Mouse (Mus musculus): ENCODE measurements around the gene Mfsd4a. TPM values are rescaled to one million over a fixed set of nuclear protein-coding genes. Genes with fewer than 3 reads are reported as not detected.

The Mfsd4a gene
- total and polyA plus RNA-seq, 2 experiments from 2014 or later = 3.2 to 8.1 TPM

DNA sequence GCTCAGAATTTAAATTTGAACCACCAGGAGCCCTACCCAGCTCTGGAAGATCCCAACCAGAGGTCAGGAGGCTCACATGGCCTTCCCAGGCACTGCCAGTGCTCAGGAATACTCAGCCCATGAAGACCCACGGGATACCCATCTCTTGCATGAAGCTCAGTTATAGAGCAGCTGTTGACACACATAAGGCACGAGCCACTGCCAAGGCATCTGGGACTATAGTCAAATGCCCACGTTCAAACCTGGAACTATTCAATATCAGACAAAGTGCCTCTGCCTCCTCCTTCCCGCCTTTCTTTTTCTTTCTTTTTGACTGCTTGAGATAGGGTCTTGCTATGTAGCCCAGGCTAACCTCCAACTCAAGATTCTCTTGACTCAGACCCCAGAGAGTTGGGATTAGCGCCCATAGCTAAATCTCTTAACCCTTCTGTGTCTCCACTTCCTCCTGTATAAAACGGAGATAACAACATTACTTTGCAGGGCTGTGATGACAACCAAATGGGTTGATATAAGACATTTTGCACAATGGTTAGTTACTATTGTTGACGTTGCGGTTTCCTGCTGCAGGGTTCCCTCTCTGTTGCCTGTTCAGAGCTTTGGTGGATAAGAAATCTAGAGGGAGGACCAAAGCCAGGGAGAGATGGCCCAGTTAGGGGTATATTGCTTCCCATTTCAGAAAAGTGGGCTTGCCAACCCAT is 2.2 kb downstream of the Mfsd4a start:
- no peak overlapping the region for H3K4me2 ChIP-seq (ENCODE audit: low read depth)
- WGBS = 73% methylated on average over 8 of the region's 8 CpGs
- no peak overlapping the region for H3K27ac ChIP-seq (ENCODE audit: low read depth, low read length)
- peaks cover 11% of the 10 kb centered on the region; the same call in 1 of the 2 replicates for H3K4me1 ChIP-seq (ENCODE audit: insufficient read depth)
- no peaks in the 10 kb centered on the region; the same call in 1 of the 2 replicates for H3K27me3 ChIP-seq (ENCODE audit: insufficient read depth, low read length)
- no peak for TF ChIP-seq CTCF (IDR thresholded peaks at IDR 0.05; ENCODE audit: low read depth)
- ATAC-seq (peak; percentile 28; the same call in 1 of the 2 replicates), DNase-seq (peak; percentile 39)
- no peaks in the 10 kb centered on the region for H3K9me3 ChIP-seq (ENCODE audit: low read length)
- H3K36me3 ChIP-seq (ENCODE audit: insufficient read depth) = no peaks in the 10 kb centered on the region
- no peak overlapping the region for H3K9ac ChIP-seq
- H3K4me3 ChIP-seq (ENCODE audit: low read depth, low read length) = no peak overlapping the region

DNA sequence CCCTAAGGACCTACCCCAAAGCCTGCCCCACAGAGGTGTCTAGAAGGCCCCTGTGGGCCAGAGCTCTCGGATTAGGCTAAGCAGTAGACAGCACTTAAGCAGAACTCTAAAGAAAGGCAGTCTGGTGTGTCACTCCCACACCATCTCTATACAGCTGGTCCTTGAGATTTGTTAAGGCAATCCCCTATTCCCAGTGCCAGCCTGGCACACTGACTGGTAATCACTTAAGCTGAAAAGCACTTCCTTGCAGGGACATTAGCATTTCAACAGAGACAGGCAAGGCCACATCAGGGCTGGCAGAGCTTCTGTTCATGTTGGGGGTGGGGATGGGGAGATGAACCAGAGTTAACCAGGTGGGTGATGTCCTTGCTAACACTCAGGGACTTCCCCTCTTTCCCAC is 2.9 kb downstream of the Mfsd4a start:
- peak; percentile 75 for ATAC-seq
- no peaks in the 10 kb centered on the region for H3K9me3 ChIP-seq (ENCODE audit: low read length)
- no peak overlapping the region for H3K4me3 ChIP-seq (ENCODE audit: low read depth, low read length)
- WGBS = 31% methylated on average over 1 of the region's 1 CpGs
- H3K27me3 ChIP-seq (ENCODE audit: insufficient read depth, low read length) = no peaks in the 10 kb centered on the region; the same call in 1 of the 2 replicates
- no peak for TF ChIP-seq CTCF (IDR thresholded peaks at IDR 0.05; ENCODE audit: low read depth)
- no peak overlapping the region for H3K27ac ChIP-seq (ENCODE audit: low read depth, low read length)
- DNase-seq = peak; percentile 37
- H3K36me3 ChIP-seq (ENCODE audit: insufficient read depth) = no peaks in the 10 kb centered on the region
- no peak overlapping the region for H3K9ac ChIP-seq
- H3K4me1 ChIP-seq (ENCODE audit: insufficient read depth) = peaks cover 11% of the 10 kb centered on the region; the same call in 1 of the 2 replicates
- H3K4me2 ChIP-seq (ENCODE audit: low read depth) = no peak overlapping the region

DNA sequence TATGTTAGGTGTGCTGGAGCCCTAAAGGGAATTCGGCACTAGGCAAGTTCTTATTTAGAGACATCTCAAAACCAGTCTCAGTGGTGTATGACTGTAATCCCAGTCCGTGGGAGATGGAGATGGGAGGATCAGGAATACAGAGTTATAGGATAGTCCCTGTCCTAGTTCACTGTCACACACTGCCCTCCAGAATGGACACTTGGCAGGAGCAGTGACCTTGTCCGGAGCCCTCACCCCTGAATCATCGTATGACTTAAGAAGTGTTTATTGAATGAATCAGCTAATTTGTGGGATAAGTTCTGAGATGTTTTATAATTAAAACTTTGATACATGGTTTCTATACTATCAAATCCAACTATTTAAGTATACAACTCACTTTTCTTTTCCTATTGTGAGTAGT is 4.8 kb downstream of the Mfsd4a start:
- H3K27ac ChIP-seq (ENCODE audit: low read depth, low read length) = no peak overlapping the region
- H3K4me2 ChIP-seq (ENCODE audit: low read depth) = no peak overlapping the region
- H3K9me3 ChIP-seq (ENCODE audit: low read length) = no peaks in the 10 kb centered on the region
- H3K36me3 ChIP-seq (ENCODE audit: insufficient read depth) = no peaks in the 10 kb centered on the region
- DNase-seq (no peak), ATAC-seq (no peak)
- H3K9ac ChIP-seq = no peak overlapping the region
- H3K4me1 ChIP-seq (ENCODE audit: insufficient read depth) = peaks cover 11% of the 10 kb centered on the region; the same call in 1 of the 2 replicates
- 91% methylated on average over 4 of the region's 4 CpGs for WGBS
- no peak overlapping the region for H3K4me3 ChIP-seq (ENCODE audit: low read depth, low read length)
- no peaks in the 10 kb centered on the region; the same call in 1 of the 2 replicates for H3K27me3 ChIP-seq (ENCODE audit: insufficient read depth, low read length)
- TF ChIP-seq CTCF (IDR thresholded peaks at IDR 0.05; ENCODE audit: low read depth) = no peak

DNA sequence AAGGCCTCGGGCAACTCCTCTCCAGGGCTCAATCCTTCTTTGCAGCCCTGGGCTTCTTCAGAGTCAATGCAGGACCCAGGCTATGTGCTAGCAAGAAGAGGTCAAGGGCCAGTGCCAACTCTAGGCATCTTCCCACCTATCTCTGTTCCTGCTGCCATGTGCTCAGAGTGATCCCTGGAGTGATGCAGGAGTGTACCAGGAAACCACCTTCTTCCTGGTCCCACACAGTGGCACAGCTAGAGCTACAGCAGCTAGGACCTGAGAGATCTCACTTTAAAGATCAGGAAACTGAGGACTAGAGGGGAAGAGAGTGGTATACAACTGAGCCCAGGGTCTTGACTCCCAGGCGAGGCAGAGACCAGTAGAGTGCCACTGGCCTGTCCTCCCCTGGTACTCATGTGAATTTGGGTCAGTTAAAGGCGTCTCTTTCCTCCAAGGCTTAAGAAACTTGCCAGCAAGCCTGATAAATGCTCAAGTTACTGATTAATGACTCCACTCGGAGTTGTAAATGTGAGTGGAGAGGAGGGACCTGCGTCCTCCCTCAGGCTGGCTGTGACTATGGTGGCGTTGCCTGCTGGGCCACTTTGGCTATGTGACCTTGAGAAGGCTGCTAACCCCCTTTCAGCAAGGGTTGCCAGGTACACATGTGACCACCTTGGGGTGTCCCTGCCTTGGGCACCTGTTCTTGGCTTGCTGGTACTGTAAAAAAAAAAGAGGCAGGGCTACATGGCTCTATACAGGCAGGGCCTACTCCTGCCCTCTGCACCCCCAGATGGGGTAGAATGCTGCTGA is 5.9 kb downstream of the Mfsd4a start:
- Histone ChIP-seq H3K27ac (ENCODE audit: low read depth, low read length) (no peak overlapping the region), H3K4me3 (ENCODE audit: low read depth, low read length) (no peak overlapping the region), H3K27me3 (ENCODE audit: insufficient read depth, low read length) (no peaks in the 10 kb centered on the region; the same call in 1 of the 2 replicates), H3K9me3 (ENCODE audit: low read length) (no peaks in the 10 kb centered on the region), H3K4me1 (ENCODE audit: insufficient read depth) (peaks cover 2% of the 10 kb centered on the region; the same call in 1 of the 2 replicates), H3K9ac (no peak overlapping the region), H3K36me3 (ENCODE audit: insufficient read depth) (no peaks in the 10 kb centered on the region), H3K4me2 (ENCODE audit: low read depth) (no peak overlapping the region)
- TF ChIP-seq CTCF (IDR thresholded peaks at IDR 0.05; ENCODE audit: low read depth) = no peak
- DNase-seq = no peak
- ATAC-seq = no peak
- 73% methylated on average over 6 of the region's 6 CpGs for WGBS

DNA sequence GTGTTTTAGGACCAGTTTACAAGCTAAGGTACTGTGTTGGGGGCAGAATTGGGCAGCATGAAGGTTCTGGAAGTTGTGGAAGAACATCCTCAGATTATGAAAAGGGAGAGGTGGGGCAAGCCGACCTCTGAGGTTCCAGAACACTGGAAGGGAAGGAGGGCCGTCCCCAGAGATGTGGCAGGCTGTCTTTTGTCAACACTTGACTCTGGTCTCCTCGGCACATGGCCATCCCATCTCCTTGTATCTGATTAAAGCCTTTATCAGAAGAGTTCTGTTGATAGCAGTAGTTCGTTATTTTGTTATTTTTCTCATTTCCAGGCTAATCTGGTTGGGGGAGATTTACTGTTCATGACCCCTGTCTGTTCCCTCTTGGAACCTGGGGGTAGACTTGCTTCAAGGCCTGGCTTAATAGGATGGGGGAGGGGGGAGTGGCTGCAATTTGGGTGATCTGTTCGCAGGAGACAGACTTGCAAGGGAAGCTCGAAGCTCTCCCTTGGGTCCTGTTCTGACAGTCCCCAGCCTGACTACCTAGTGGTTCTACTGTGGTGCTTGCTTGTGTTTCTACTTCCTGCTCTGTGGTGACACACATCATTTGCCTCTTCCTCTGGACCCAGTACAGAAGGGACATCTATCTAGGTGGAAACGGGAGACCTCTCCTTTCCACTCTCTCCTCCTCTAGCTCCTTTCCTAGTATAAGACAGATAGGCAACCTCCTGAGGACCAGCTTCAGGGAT is 7.7 kb downstream of the Mfsd4a start:
- no peak overlapping the region for H3K9ac ChIP-seq
- whole genome bisulfite sequencing = 60% methylated on average over 7 of the region's 7 CpGs
- DNase-seq = no peak
- ATAC-seq = no peak
- no peaks in the 10 kb centered on the region for H3K9me3 ChIP-seq (ENCODE audit: low read length)
- H3K27me3 ChIP-seq (ENCODE audit: insufficient read depth, low read length) = no peaks in the 10 kb centered on the region
- no peak overlapping the region for H3K4me2 ChIP-seq (ENCODE audit: low read depth)
- H3K4me3 ChIP-seq (ENCODE audit: low read depth, low read length) = no peak overlapping the region
- no peaks in the 10 kb centered on the region for H3K36me3 ChIP-seq (ENCODE audit: insufficient read depth)
- no peaks in the 10 kb centered on the region for H3K4me1 ChIP-seq (ENCODE audit: insufficient read depth)
- TF ChIP-seq CTCF (IDR thresholded peaks at IDR 0.05; ENCODE audit: low read depth) = no peak
- no peak overlapping the region for H3K27ac ChIP-seq (ENCODE audit: low read depth, low read length)

DNA sequence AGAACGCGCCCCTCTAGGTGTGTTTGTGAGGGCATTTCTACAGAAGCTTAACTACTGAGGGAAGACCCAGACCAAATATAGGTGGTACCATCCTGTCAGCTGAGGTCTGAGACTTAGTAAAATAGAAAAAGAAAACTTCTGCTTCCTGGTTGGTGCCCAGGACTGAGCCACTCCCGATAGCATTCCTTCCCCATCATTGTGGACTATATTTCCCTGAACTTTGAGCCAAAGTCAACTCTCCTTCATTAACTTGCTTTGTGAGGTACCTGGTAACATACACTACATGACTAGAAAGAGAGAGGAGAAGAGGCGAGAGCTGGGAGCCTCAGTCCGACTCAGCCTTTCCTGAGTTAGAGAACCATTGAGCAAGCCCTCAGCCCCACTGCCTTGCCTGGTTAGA is 9.3 kb downstream of the Mfsd4a start:
- Histone ChIP-seq H3K4me1 (ENCODE audit: insufficient read depth) (no peaks in the 10 kb centered on the region), H3K9ac (no peak overlapping the region), H3K36me3 (ENCODE audit: insufficient read depth) (no peaks in the 10 kb centered on the region), H3K27me3 (ENCODE audit: insufficient read depth, low read length) (no peaks in the 10 kb centered on the region), H3K9me3 (ENCODE audit: low read length) (no peaks in the 10 kb centered on the region), H3K4me2 (ENCODE audit: low read depth) (no peak overlapping the region), H3K4me3 (ENCODE audit: low read depth, low read length) (no peak overlapping the region), H3K27ac (ENCODE audit: low read depth, low read length) (no peak overlapping the region)
- TF ChIP-seq CTCF (IDR thresholded peaks at IDR 0.05; ENCODE audit: low read depth) = no peak
- WGBS = 95% methylated on average over 5 of the region's 5 CpGs
- ATAC-seq (no peak), DNase-seq (no peak)
